27 mouse cellular contexts compared by ENCODE assay signal in the genomic region with DNA sequence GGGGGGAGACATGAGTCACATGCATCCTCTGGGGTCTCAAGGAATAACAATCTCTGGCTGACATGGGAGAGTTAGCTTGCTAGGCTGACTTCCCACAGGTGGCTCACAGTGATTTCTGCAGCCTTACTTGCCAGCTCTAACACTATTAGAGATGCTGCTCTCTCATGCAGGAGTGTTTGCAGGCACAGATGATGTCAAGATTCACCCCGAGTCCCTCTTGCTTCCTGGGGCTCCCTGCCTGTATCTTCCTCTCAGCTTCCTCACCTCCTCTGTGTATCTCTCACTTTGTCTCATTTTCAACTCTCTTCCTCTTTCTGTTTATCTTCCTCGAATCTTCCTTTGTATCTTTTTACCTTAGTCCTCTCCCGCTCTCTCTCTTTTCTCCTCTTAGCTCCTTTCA.
DNase-seq lines count a peak whose midpoint lies in the region; ATAC-seq and TF ChIP-seq lines count a peak whose summit lies in the region.
"Had no signal": no experiment of that assay in that cellular context is flagged by ENCODE, and none has a peak within 500 bp of the region (broad histone marks: within the 10 kb centered on the region; RNA-seq: fewer than 3 reads in every experiment).

No protein-coding gene starts in this region.

- H3K36me3 ChIP-seq in heart, embryonic 10.5 days: no peaks in the 10 kb centered on the region
- no peaks in the 10 kb centered on the region for H3K36me3 ChIP-seq in heart, adult 2 months (ENCODE audit: control insufficient read depth, insufficient read depth, low read length)
- H3K36me3 ChIP-seq in splenic B cell, adult 2 months (ENCODE audit: control insufficient read depth, insufficient read depth, low read length, poor library complexity, severe bottlenecking): peaks cover 11% of the 10 kb centered on the region; the same call in 1 of the 2 replicates
- H3K36me3 ChIP-seq: forebrain, embryonic 12.5 days; hindbrain, embryonic 12.5 days; intestine, embryonic 15.5 days; limb, embryonic 12.5 days had no signal

- H3K79me2 ChIP-seq in heart, adult 2 months (replicated peaks; ENCODE audit: control insufficient read depth, insufficient read depth, low read length): no peaks in the 10 kb centered on the region

- peaks cover 54% of the 10 kb centered on the region for H3K4me1 ChIP-seq in heart, embryonic 10.5 days
- H3K4me1 ChIP-seq in heart, adult 2 months (ENCODE audit: control insufficient read depth, insufficient read depth, low read length): no peaks in the 10 kb centered on the region; the same call in 1 of the 2 replicates

- no peak for TF ChIP-seq POLR2A in heart, adult 2 months (IDR thresholded peaks at IDR 0.05; ENCODE audit: insufficient read depth, low read depth, low read length)

- no peaks in the 10 kb centered on the region for H3K27me3 ChIP-seq in heart, embryonic 10.5 days (ENCODE audit: insufficient read depth, poor library complexity, severe bottlenecking)
- no peaks in the 10 kb centered on the region for H3K27me3 ChIP-seq in heart, adult 2 months (ENCODE audit: control insufficient read depth, insufficient read depth, low read length)
- H3K27me3 ChIP-seq in splenic B cell, adult 2 months (ENCODE audit: control insufficient read depth, insufficient read depth, low read length, poor library complexity, severe bottlenecking): no peaks in the 10 kb centered on the region
- H3K27me3 ChIP-seq: hindbrain, embryonic 12.5 days; intestine, embryonic 15.5 days; limb, embryonic 12.5 days; Patski had no signal

- H3K9ac ChIP-seq in heart, adult 2 months (ENCODE audit: low read depth, low read length): no peak overlapping the region
- H3K9ac ChIP-seq: forebrain, embryonic 12.5 days; hindbrain, embryonic 12.5 days; intestine, embryonic 15.5 days; limb, embryonic 12.5 days had no signal

- WGBS in heart, embryonic 10.5 days: 76% methylated on average over 3 of the region's 3 CpGs
- WGBS in heart, adult 2 months: 71% methylated on average over 3 of the region's 3 CpGs

- intact Hi-C loops in heart, adult 2 months (cut with DNase I): no loop called here

- no peaks in the 10 kb centered on the region for H3K9me3 ChIP-seq in heart, embryonic 10.5 days
- H3K9me3 ChIP-seq: forebrain, embryonic 12.5 days; G1E; hindbrain, embryonic 12.5 days; intestine, embryonic 15.5 days; limb, embryonic 12.5 days had no signal

- TF ChIP-seq CTCF in heart, adult 2 months (IDR thresholded peaks at IDR 0.05): no peak

- no peak for TF ChIP-seq EP300 in heart, adult 2 months (IDR thresholded peaks at IDR 0.05; ENCODE audit: insufficient read depth, low read depth, low read length)

- H3K27ac ChIP-seq in heart, embryonic 10.5 days: peak overlapping the region; percentile 37; the same call in 1 of the 2 replicates
- no peak overlapping the region for H3K27ac ChIP-seq in heart, adult 2 months
- H3K27ac ChIP-seq: forebrain, embryonic 12.5 days; hindbrain, embryonic 12.5 days; hindbrain, postnatal 0 days; intestine, embryonic 15.5 days; limb, embryonic 12.5 days had no signal

- ATAC-seq in CD4-positive, CD25-positive, alpha-beta regulatory T cell, adult 4 months: peak; percentile 27
- peak; percentile 19; the same call in 1 of the 2 replicates for ATAC-seq in common myeloid progenitor, adult 5-6 weeks (replicated peaks; ENCODE audit: low read depth, poor library complexity, severe bottlenecking)
- ATAC-seq: hindbrain, postnatal 0 days; midbrain, embryonic 16.5 days had no signal

- H3K4me3 ChIP-seq in heart, embryonic 10.5 days: no peak overlapping the region
- H3K4me3 ChIP-seq in heart, adult 2 months: no peak overlapping the region
- H3K4me3 ChIP-seq: erythroblast, embryonic 14.5 days; forebrain, embryonic 12.5 days; hindbrain, embryonic 12.5 days; intestine, embryonic 15.5 days; limb, embryonic 12.5 days had no signal

- DNase-seq in heart, embryonic 10.5 days (ENCODE audit: low spot score): no peak
- DNase-seq in heart, adult 2 months: no peak
- DNase-seq in splenic B cell, adult 2 months (ENCODE audit: low read depth, low spot score): peak; percentile 55
- no peak for DNase-seq in retina, embryonic 14.5 days (ENCODE audit: low spot score)
- DNase-seq in gastrocnemius, postnatal 4 days (ENCODE audit: low spot score in 2 of 2): no peak
- DNase-seq: adrenal gland, postnatal 14 days; cerebellum, adult 18-20 months; cerebellum, postnatal 10 days; gastrocnemius, postnatal 14 days; heart, postnatal 36 days; kidney, adult 8-10 months; kidney, postnatal 10 days; layer of hippocampus, adult 9-11 months; lung, postnatal 36 days; right cerebral cortex, adult 18-20 months; thymus, postnatal 4 days had no signal
